Mouse (Mus musculus) G1E (cell line): ENCODE measurements around the gene Amer3.

Experiments
- CTCF ChIP-seq: IDR thresholded peaks from 2 replicates; pipeline ENCODE4 v1.5.1; 2012; ENCODE audit warnings: low read depth, low read length, inconsistent platforms, mixed read lengths
- GATA1 ChIP-seq: IDR thresholded peaks from 2 replicates; pipeline ENCODE4 v1.6.1; 2012; ENCODE audit warnings: borderline replicate concordance, low read length, inconsistent platforms, mixed read lengths
- TAL1 ChIP-seq: conservative IDR thresholded peaks from 2 replicates; pipeline ENCODE4 v1.6.1; 2012; ENCODE audit warnings: low read depth, low read length, inconsistent platforms, mixed read lengths

DNA sequence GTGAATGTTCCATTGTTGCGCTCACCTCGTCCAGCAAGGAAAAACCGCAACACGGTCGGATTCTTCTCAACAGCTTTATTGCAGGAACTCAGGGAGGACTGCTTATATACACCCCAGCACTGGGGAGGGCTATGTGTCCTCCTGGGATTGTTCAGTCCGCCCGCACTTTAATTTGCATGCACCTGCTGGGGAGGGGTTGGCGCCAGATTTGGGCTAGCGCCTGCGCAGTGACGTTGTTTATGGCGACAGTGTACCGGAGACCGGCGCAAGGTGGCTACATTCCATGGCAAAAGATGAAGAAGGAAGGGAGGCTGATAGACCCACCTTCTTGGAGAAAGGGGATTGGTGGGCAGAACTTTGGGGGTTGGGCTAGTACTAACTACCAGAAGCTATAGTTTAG, 20.5 kb downstream of the Amer3 start:
- TF ChIP-seq CTCF (no peak), GATA1 (no peak), TAL1 (no peak)
